Mouse (Mus musculus) myocyte (in vitro differentiated cells): ENCODE results near the gene Prkn.

Source experiments
- E2F4 ChIP-seq: IDR thresholded peaks from one replicate; pipeline ENCODE4 v1.6.1; 2011; ENCODE audit warnings: mild to moderate bottlenecking, control low read depth, moderate library complexity; ENCODE audit not compliant: insufficient read depth
- MAX ChIP-seq: IDR thresholded peaks from one replicate; pipeline ENCODE4 v1.6.1; 2011; ENCODE audit warnings: low read depth, mild to moderate bottlenecking, control low read depth
- MYOD1 ChIP-seq, 3 experiments: IDR thresholded peaks; one replicate each; pipeline ENCODE4 v1.6.1; 2011; ENCODE audit warnings: control low read depth in 2 of 3, low read depth in 2 of 3, mild to moderate bottlenecking in 2 of 3, moderate library complexity in 1 of 3; ENCODE audit not compliant: insufficient read length in 2 of 3, control insufficient read depth in 1 of 3
- MYOG ChIP-seq, 3 experiments: IDR thresholded peaks; one replicate each; pipeline ENCODE4 v1.6.1; 2011; ENCODE audit warnings: control low read depth in 2 of 3, low read depth in 2 of 3, mild to moderate bottlenecking in 2 of 3; ENCODE audit not compliant: insufficient read length in 2 of 3, control insufficient read depth in 1 of 3, insufficient read depth in 1 of 3
- POLR2A ChIP-seq: IDR thresholded peaks from one replicate; pipeline ENCODE4 v1.6.1; 2011; ENCODE audit warnings: low read depth, mild to moderate bottlenecking, control low read depth, moderate library complexity; ENCODE audit not compliant: insufficient read length
- POLR2AphosphoS2 ChIP-seq: IDR thresholded peaks from one replicate; pipeline ENCODE4 v1.6.1; 2011; ENCODE audit warnings: low read depth, control low read depth; ENCODE audit not compliant: insufficient read length
- TCF12 ChIP-seq: IDR thresholded peaks from one replicate; pipeline ENCODE4 v1.6.1; 2011; ENCODE audit warnings: mild to moderate bottlenecking, control low read depth; ENCODE audit not compliant: poor library complexity, insufficient read depth, severe bottlenecking
- USF1 ChIP-seq: IDR thresholded peaks from one replicate; pipeline ENCODE4 v1.6.1; 2011; ENCODE audit warnings: low read depth, mild to moderate bottlenecking, control low read depth, moderate library complexity

- TF ChIP-seq POLR2A = no peak
- TF ChIP-seq MYOD1 (IDR thresholded peaks at IDR 0.05; ENCODE audit: control insufficient read depth in 1 of 3, insufficient read length in 2 of 3, low read depth in 2 of 3) = no peak
- TF ChIP-seq E2F4 = no peak
- TF ChIP-seq POLR2AphosphoS2 = no peak
- no peak for TF ChIP-seq MYOG (IDR thresholded peaks at IDR 0.05; ENCODE audit: control insufficient read depth in 1 of 3, insufficient read depth in 1 of 3, insufficient read length in 2 of 3, low read depth in 2 of 3)
- TF ChIP-seq MAX = no peak
- no peak for TF ChIP-seq USF1
- no peak for TF ChIP-seq TCF12
These were observed 865.6 kb downstream of the Prkn start for GRCm38 (mm10) chr17:11705761-11706160.
